Mouse (Mus musculus) stomach, postnatal 0 days (tissue): ENCODE data around the gene Gfpt1.

Source experiments
- CTCF ChIP-seq: IDR thresholded peaks from 2 replicates; pipeline ENCODE4 v1.5.1; 2016; ENCODE audit warnings: antibody characterized with exemption, low read depth, mild to moderate bottlenecking, moderate library complexity
- EP300 ChIP-seq: optimal IDR thresholded peaks from 2 replicates; pipeline ENCODE3; 2016; ENCODE audit warnings: antibody characterized with exemption

GRCm38 (mm10) chr6:87037826-87038620, 4.6 kb upstream of the Gfpt1 start:
- TF ChIP-seq CTCF (no peak), EP300 (no peak)
